Mouse (Mus musculus): Measurements from ENCODE around the gene Gm11563. TPM values are rescaled to one million over a fixed set of nuclear protein-coding genes. Genes with fewer than 3 reads are reported as not detected.

Gene Gm11563
- polyA plus RNA-seq, 2 experiments, result not detected

GRCm38 (mm10) chr11:99609126-99609525 is 49.6 kb downstream of the Gm11563 start:
- TF ChIP-seq EP300 (IDR thresholded peaks at IDR 0.05; ENCODE audit: low read depth) (no peak), CTCF (IDR thresholded peaks at IDR 0.05; ENCODE audit: low read depth) (no peak)
- H3K9ac ChIP-seq (replicated peaks), result no peak overlapping the region
- H3K4me3 ChIP-seq (ENCODE audit: insufficient read depth in 1 of 2, low read depth in 2 of 2, low read length in 2 of 2), result no peak overlapping the region
- H3K4me2 ChIP-seq (ENCODE audit: low read depth), result no peak overlapping the region
- no peaks in the 10 kb centered on the region for H3K27me3 ChIP-seq (ENCODE audit: control insufficient read depth, insufficient read depth, low read length)
- no peaks in the 10 kb centered on the region for H3K9me3 ChIP-seq (ENCODE audit: control insufficient read depth, low read length)
- H3K36me3 ChIP-seq (replicated peaks; ENCODE audit: control insufficient read depth, insufficient read depth, low read depth), result no peaks in the 10 kb centered on the region
- no peak for DNase-seq (ENCODE audit: low read depth in 3 of 3, low spot score in 3 of 3)
- no peak for ATAC-seq (ENCODE audit: insufficient read depth)
- no peak overlapping the region for H3K27ac ChIP-seq
- H3K4me1 ChIP-seq (replicated peaks; ENCODE audit: control insufficient read depth in 2 of 2, insufficient read depth in 2 of 2, low read length in 1 of 2), result no peaks in the 10 kb centered on the region
- 45% methylated on average over 1 of the region's 1 CpGs for WGBS (ENCODE audit: insufficient replicate concordance)

Other genes with a start within 250 kb of the Gm11563 start
Only the 30 nearest of the 39 such genes appear.
- 0.24 and 0.32 TPM in 2 replicates for gene Krt23, start 165.8 kb downstream of the Gm11563 start, polyA plus RNA-seq (2012; rRNA removed)
- gene Krt23, start 165.8 kb downstream of the Gm11563 start, polyA plus RNA-seq (2014; fragmentation: Nextera tagmentation; extraction: Ambion mirVana), result 0.24 and 1.00 TPM in 2 replicates
- not detected in 2 replicates for gene Krt39, start 137.6 kb downstream of the Gm11563 start, polyA plus RNA-seq (2012; rRNA removed)
- not detected in 2 replicates for gene Krt39, start 137.6 kb downstream of the Gm11563 start, polyA plus RNA-seq (2014; fragmentation: Nextera tagmentation; extraction: Ambion mirVana)
- gene Krt40, start 115.8 kb downstream of the Gm11563 start, polyA plus RNA-seq (2012; rRNA removed), result not detected in 2 replicates
- gene Krt40, start 115.8 kb downstream of the Gm11563 start, polyA plus RNA-seq (2014; fragmentation: Nextera tagmentation; extraction: Ambion mirVana), result not detected in 2 replicates
- gene Krtap3-3, start 108.1 kb downstream of the Gm11563 start, polyA plus RNA-seq (2012; rRNA removed), result not detected in 2 replicates
- not detected in 2 replicates for gene Krtap3-3, start 108.1 kb downstream of the Gm11563 start, polyA plus RNA-seq (2014; fragmentation: Nextera tagmentation; extraction: Ambion mirVana)
- not detected in 2 replicates for gene Krtap3-2, start 102.1 kb downstream of the Gm11563 start, polyA plus RNA-seq (2012; rRNA removed)
- gene Krtap3-2, start 102.1 kb downstream of the Gm11563 start, polyA plus RNA-seq (2014; fragmentation: Nextera tagmentation; extraction: Ambion mirVana), result not detected in 2 replicates
- not detected in 2 replicates for gene Gm11939, start 99.5 kb downstream of the Gm11563 start, polyA plus RNA-seq (2012; rRNA removed)
- not detected in 2 replicates for gene Gm11939, start 99.5 kb downstream of the Gm11563 start, polyA plus RNA-seq (2014; fragmentation: Nextera tagmentation; extraction: Ambion mirVana)
- gene Krtap3-1, start 92.3 kb downstream of the Gm11563 start, polyA plus RNA-seq (2012; rRNA removed), result not detected in 2 replicates
- not detected in 2 replicates for gene Krtap3-1, start 92.3 kb downstream of the Gm11563 start, polyA plus RNA-seq (2014; fragmentation: Nextera tagmentation; extraction: Ambion mirVana)
- not detected in 2 replicates for gene Krtap1-5, start 77.9 kb downstream of the Gm11563 start, polyA plus RNA-seq (2012; rRNA removed)
- gene Krtap1-5, start 77.9 kb downstream of the Gm11563 start, polyA plus RNA-seq (2014; fragmentation: Nextera tagmentation; extraction: Ambion mirVana), result not detected in 2 replicates
- not detected in 2 replicates for gene Krtap1-4, start 75.3 kb downstream of the Gm11563 start, polyA plus RNA-seq (2012; rRNA removed)
- gene Krtap1-4, start 75.3 kb downstream of the Gm11563 start, polyA plus RNA-seq (2014; fragmentation: Nextera tagmentation; extraction: Ambion mirVana), result not detected in 2 replicates
- not detected in 2 replicates for gene Krtap1-3, start 67.6 kb downstream of the Gm11563 start, polyA plus RNA-seq (2012; rRNA removed)
- gene Krtap1-3, start 67.6 kb downstream of the Gm11563 start, polyA plus RNA-seq (2014; fragmentation: Nextera tagmentation; extraction: Ambion mirVana), result not detected in 2 replicates
- gene Krtap9-3, start 60.9 kb downstream of the Gm11563 start, polyA plus RNA-seq (2012; rRNA removed), result not detected in 2 replicates
- not detected in 2 replicates for gene Krtap9-3, start 60.9 kb downstream of the Gm11563 start, polyA plus RNA-seq (2014; fragmentation: Nextera tagmentation; extraction: Ambion mirVana)
- gene Gm11938, start 55.7 kb downstream of the Gm11563 start, polyA plus RNA-seq (2012; rRNA removed), result not detected in 2 replicates
- gene Gm11938, start 55.7 kb downstream of the Gm11563 start, polyA plus RNA-seq (2014; fragmentation: Nextera tagmentation; extraction: Ambion mirVana), result not detected in 2 replicates
- gene Gm11937, start 48.8 kb downstream of the Gm11563 start, polyA plus RNA-seq (2012; rRNA removed), result not detected in 2 replicates
- gene Gm11937, start 48.8 kb downstream of the Gm11563 start, polyA plus RNA-seq (2014; fragmentation: Nextera tagmentation; extraction: Ambion mirVana), result not detected in 2 replicates
- gene Krtap2-4, start 44.1 kb downstream of the Gm11563 start, polyA plus RNA-seq (2012; rRNA removed), result not detected in 2 replicates
- gene Krtap2-4, start 44.1 kb downstream of the Gm11563 start, polyA plus RNA-seq (2014; fragmentation: Nextera tagmentation; extraction: Ambion mirVana), result not detected in 2 replicates
- not detected in 2 replicates for gene Gm11562, start 38.5 kb downstream of the Gm11563 start, polyA plus RNA-seq (2012; rRNA removed)
- gene Gm11562, start 38.5 kb downstream of the Gm11563 start, polyA plus RNA-seq (2014; fragmentation: Nextera tagmentation; extraction: Ambion mirVana), result not detected in 2 replicates
- gene Krtap4-1, start 30.7 kb downstream of the Gm11563 start, polyA plus RNA-seq (2012; rRNA removed), result not detected in 2 replicates
- not detected in 2 replicates for gene Krtap4-1, start 30.7 kb downstream of the Gm11563 start, polyA plus RNA-seq (2014; fragmentation: Nextera tagmentation; extraction: Ambion mirVana)
- not detected in 2 replicates for gene Krtap4-2, start 23.9 kb downstream of the Gm11563 start, polyA plus RNA-seq (2012; rRNA removed)
- not detected in 2 replicates for gene Krtap4-2, start 23.9 kb downstream of the Gm11563 start, polyA plus RNA-seq (2014; fragmentation: Nextera tagmentation; extraction: Ambion mirVana)
- not detected in 2 replicates for gene Krtap4-7, start 14.9 kb downstream of the Gm11563 start, polyA plus RNA-seq (2012; rRNA removed)
- not detected in 2 replicates for gene Krtap4-7, start 14.9 kb downstream of the Gm11563 start, polyA plus RNA-seq (2014; fragmentation: Nextera tagmentation; extraction: Ambion mirVana)
- gene Gm11555, start 8.7 kb downstream of the Gm11563 start, polyA plus RNA-seq (2012; rRNA removed), result not detected in 2 replicates
- not detected in 2 replicates for gene Gm11555, start 8.7 kb downstream of the Gm11563 start, polyA plus RNA-seq (2014; fragmentation: Nextera tagmentation; extraction: Ambion mirVana)
- not detected in 2 replicates for gene Krtap4-6, start 7.0 kb upstream of the Gm11563 start, polyA plus RNA-seq (2012; rRNA removed)
- not detected in 2 replicates for gene Krtap4-6, start 7.0 kb upstream of the Gm11563 start, polyA plus RNA-seq (2014; fragmentation: Nextera tagmentation; extraction: Ambion mirVana)
- gene Gm14190, start 31.8 kb upstream of the Gm11563 start, polyA plus RNA-seq (2012; rRNA removed), result not detected in 2 replicates
- gene Gm14190, start 31.8 kb upstream of the Gm11563 start, polyA plus RNA-seq (2014; fragmentation: Nextera tagmentation; extraction: Ambion mirVana), result not detected in 2 replicates
- gene Gm14180, start 75.3 kb upstream of the Gm11563 start, polyA plus RNA-seq (2012; rRNA removed), result not detected in 2 replicates
- gene Gm14180, start 75.3 kb upstream of the Gm11563 start, polyA plus RNA-seq (2014; fragmentation: Nextera tagmentation; extraction: Ambion mirVana), result not detected in 2 replicates
- not detected in 2 replicates for gene Gm11595, start 114.0 kb upstream of the Gm11563 start, polyA plus RNA-seq (2012; rRNA removed)
- not detected in 2 replicates for gene Gm11595, start 114.0 kb upstream of the Gm11563 start, polyA plus RNA-seq (2014; fragmentation: Nextera tagmentation; extraction: Ambion mirVana)
- not detected in 2 replicates for gene Krtap4-8, start 121.7 kb upstream of the Gm11563 start, polyA plus RNA-seq (2012; rRNA removed)
- not detected in 2 replicates for gene Krtap4-8, start 121.7 kb upstream of the Gm11563 start, polyA plus RNA-seq (2014; fragmentation: Nextera tagmentation; extraction: Ambion mirVana)
- not detected in 2 replicates for gene Krtap4-9, start 126.2 kb upstream of the Gm11563 start, polyA plus RNA-seq (2012; rRNA removed)
- gene Krtap4-9, start 126.2 kb upstream of the Gm11563 start, polyA plus RNA-seq (2014; fragmentation: Nextera tagmentation; extraction: Ambion mirVana), result not detected in 2 replicates
- not detected in 2 replicates for gene Gm11596, start 134.5 kb upstream of the Gm11563 start, polyA plus RNA-seq (2012; rRNA removed)
- not detected in 2 replicates for gene Gm11596, start 134.5 kb upstream of the Gm11563 start, polyA plus RNA-seq (2014; fragmentation: Nextera tagmentation; extraction: Ambion mirVana)
- gene Gm11569, start 140.0 kb upstream of the Gm11563 start, polyA plus RNA-seq (2012; rRNA removed), result not detected in 2 replicates
- not detected in 2 replicates for gene Gm11569, start 140.0 kb upstream of the Gm11563 start, polyA plus RNA-seq (2014; fragmentation: Nextera tagmentation; extraction: Ambion mirVana)
- gene Gm11554, start 145.5 kb upstream of the Gm11563 start, polyA plus RNA-seq (2012; rRNA removed), result not detected in 2 replicates
- gene Gm11554, start 145.5 kb upstream of the Gm11563 start, polyA plus RNA-seq (2014; fragmentation: Nextera tagmentation; extraction: Ambion mirVana), result not detected in 2 replicates
- not detected in 2 replicates for gene Krtap4-13, start 150.9 kb upstream of the Gm11563 start, polyA plus RNA-seq (2012; rRNA removed)
- gene Krtap4-13, start 150.9 kb upstream of the Gm11563 start, polyA plus RNA-seq (2014; fragmentation: Nextera tagmentation; extraction: Ambion mirVana), result not detected in 2 replicates
- not detected in 2 replicates for gene Gm11564, start 156.7 kb upstream of the Gm11563 start, polyA plus RNA-seq (2012; rRNA removed)
- gene Gm11564, start 156.7 kb upstream of the Gm11563 start, polyA plus RNA-seq (2014; fragmentation: Nextera tagmentation; extraction: Ambion mirVana), result not detected in 2 replicates